Comparison of ENCODE assay signal across 9 mouse cellular contexts in the genomic region with DNA sequence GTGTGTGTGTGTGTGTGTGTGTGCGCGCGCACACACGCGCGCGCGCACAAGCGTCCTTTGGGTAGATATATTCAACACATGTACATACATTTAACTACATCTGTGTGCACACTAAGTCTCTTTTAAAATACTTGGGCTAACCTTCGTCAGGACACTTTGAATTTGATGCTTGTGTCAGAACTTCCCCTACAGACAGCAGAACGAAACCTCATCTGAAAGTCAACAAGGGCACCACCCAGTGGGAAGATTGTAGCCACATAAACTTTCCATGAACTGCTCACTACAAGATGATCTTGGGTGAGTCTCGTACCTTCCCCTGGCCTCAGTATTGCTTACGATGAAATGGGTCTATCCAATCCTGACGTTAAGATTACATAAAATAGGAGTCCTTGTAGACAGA. TPM values are rescaled to one million over a fixed set of nuclear protein-coding genes. Genes with fewer than 3 reads are reported as not detected.
A peak's percentile ranks its signal among the peaks of the same experiment; 100 is the strongest.
DNase-seq lines count a peak whose midpoint lies in the region; ATAC-seq and TF ChIP-seq lines count a peak whose summit lies in the region.
"Had no signal": no experiment of that assay in that cellular context is flagged by ENCODE, and none has a peak within 500 bp of the region (broad histone marks: within the 10 kb centered on the region; RNA-seq: fewer than 3 reads in every experiment).

No protein-coding gene starts in this region.

- H3K27ac ChIP-seq in kidney, adult 2 months (ENCODE audit: insufficient read depth, low read depth, low read length) = no peak overlapping the region
- no peak overlapping the region for H3K27ac ChIP-seq in neural tube, embryonic 13.5 days (replicated peaks)
- no peak overlapping the region for H3K27ac ChIP-seq in neural tube, embryonic 15.5 days (replicated peaks)
- H3K27ac ChIP-seq in heart, postnatal 0 days (ENCODE audit: low read depth) = no peak overlapping the region
- no peak overlapping the region for H3K27ac ChIP-seq in stomach, postnatal 0 days (replicated peaks)
- H3K27ac ChIP-seq: liver, embryonic 15.5 days had no signal

- no peak for DNase-seq in kidney, adult 2 months
- no peak for DNase-seq in kidney, adult 18-20 months
- no peak for DNase-seq in heart, postnatal 0 days (ENCODE audit: low spot score)
- DNase-seq in stomach, postnatal 0 days (ENCODE audit: low spot score) = no peak
- DNase-seq: kidney, adult 8-10 months had no signal

- no peaks in the 10 kb centered on the region for H3K9me3 ChIP-seq in neural tube, embryonic 13.5 days
- H3K9me3 ChIP-seq in neural tube, embryonic 15.5 days (replicated peaks) = no peaks in the 10 kb centered on the region
- no peaks in the 10 kb centered on the region for H3K9me3 ChIP-seq in heart, postnatal 0 days (replicated peaks; ENCODE audit: control insufficient read depth, low read length)
- H3K9me3 ChIP-seq in stomach, postnatal 0 days (ENCODE audit: control insufficient read depth, low read length) = no peaks in the 10 kb centered on the region
- H3K9me3 ChIP-seq: liver, embryonic 15.5 days had no signal

- H3K27me3 ChIP-seq in kidney, adult 2 months (replicated peaks; ENCODE audit: control insufficient read depth, insufficient read depth, low read length) = no peaks in the 10 kb centered on the region
- peaks cover 97% of the 10 kb centered on the region for H3K27me3 ChIP-seq in neural tube, embryonic 13.5 days
- peaks cover 72% of the 10 kb centered on the region for H3K27me3 ChIP-seq in neural tube, embryonic 15.5 days (replicated peaks)
- H3K27me3 ChIP-seq in heart, postnatal 0 days (ENCODE audit: control insufficient read depth, insufficient read depth, low read length) = no peaks in the 10 kb centered on the region
- H3K27me3 ChIP-seq in stomach, postnatal 0 days (ENCODE audit: control insufficient read depth, insufficient read depth, low read length) = peaks cover 5% of the 10 kb centered on the region; the same call in 1 of the 2 replicates

- WGBS in kidney, adult 2 months = 91% methylated on average over 14 of the region's 14 CpGs
- WGBS in neural tube, embryonic 13.5 days = 92% methylated on average over 14 of the region's 14 CpGs
- WGBS in neural tube, embryonic 15.5 days = 94% methylated on average over 14 of the region's 14 CpGs
- 90% methylated on average over 14 of the region's 14 CpGs for WGBS in heart, postnatal 0 days
- WGBS in stomach, postnatal 0 days = 88% methylated on average over 14 of the region's 14 CpGs

- H3K9ac ChIP-seq in neural tube, embryonic 13.5 days = no peak overlapping the region
- no peak overlapping the region for H3K9ac ChIP-seq in neural tube, embryonic 15.5 days (replicated peaks)
- H3K9ac ChIP-seq in heart, postnatal 0 days (replicated peaks; ENCODE audit: low read depth, low read length) = no peak overlapping the region
- H3K9ac ChIP-seq in stomach, postnatal 0 days (ENCODE audit: low read length) = no peak overlapping the region
- H3K9ac ChIP-seq: liver, embryonic 15.5 days had no signal

- no peak for TF ChIP-seq EP300 in heart, postnatal 0 days (IDR thresholded peaks at IDR 0.05; ENCODE audit: low read depth)
- TF ChIP-seq EP300 in stomach, postnatal 0 days (optimal IDR thresholded peaks at IDR 0.05) = no peak

- H3K4me1 ChIP-seq in kidney, adult 2 months (ENCODE audit: control insufficient read depth, insufficient read depth, low read length) = no peaks in the 10 kb centered on the region
- peaks cover 62% of the 10 kb centered on the region for H3K4me1 ChIP-seq in neural tube, embryonic 13.5 days (replicated peaks)
- peaks cover 46% of the 10 kb centered on the region for H3K4me1 ChIP-seq in neural tube, embryonic 15.5 days
- peaks cover 15% of the 10 kb centered on the region for H3K4me1 ChIP-seq in heart, postnatal 0 days (ENCODE audit: control insufficient read depth, insufficient read depth)
- peaks cover 5% of the 10 kb centered on the region for H3K4me1 ChIP-seq in stomach, postnatal 0 days (replicated peaks; ENCODE audit: control insufficient read depth, insufficient read depth)

- H3K4me2 ChIP-seq in neural tube, embryonic 13.5 days = peak overlapping the region; percentile 100
- H3K4me2 ChIP-seq in neural tube, embryonic 15.5 days = no peak overlapping the region
- peak overlapping the region; percentile 95 for H3K4me2 ChIP-seq in heart, postnatal 0 days (ENCODE audit: low read depth, low read length)
- peak overlapping the region; percentile 96; the same call in 1 of the 2 replicates for H3K4me2 ChIP-seq in stomach, postnatal 0 days (replicated peaks; ENCODE audit: low read depth)
- H3K4me2 ChIP-seq: liver, embryonic 15.5 days had no signal

- no peak for ATAC-seq in neural tube, embryonic 13.5 days (ENCODE audit: low read depth)
- no peak for ATAC-seq in neural tube, embryonic 15.5 days (ENCODE audit: low FRiP score)
- ATAC-seq in heart, postnatal 0 days (ENCODE audit: insufficient read depth, low read depth) = no peak
- ATAC-seq in stomach, postnatal 0 days (ENCODE audit: low FRiP score, low TSS enrichment) = no peak
- no peak for ATAC-seq in activated CD4-positive, CD25-positive, alpha-beta regulatory T cell, adult 4 months

- TF ChIP-seq CTCF in kidney, adult 2 months (conservative IDR thresholded peaks at IDR 0.05; ENCODE audit: insufficient read depth, insufficient read length, low read depth, low read length) = no peak
- TF ChIP-seq CTCF in heart, postnatal 0 days (IDR thresholded peaks at IDR 0.05; ENCODE audit: low read depth) = no peak; the same call in 1 of the 2 replicates
- TF ChIP-seq CTCF in stomach, postnatal 0 days (IDR thresholded peaks at IDR 0.05; ENCODE audit: low read depth) = peak; percentile 25; the same call in 1 of the 2 replicates

- TF ChIP-seq POLR2A in kidney, adult 2 months (IDR thresholded peaks at IDR 0.05; ENCODE audit: low read depth, low read length) = no peak

- H3K36me3 ChIP-seq in kidney, adult 2 months (ENCODE audit: control insufficient read depth, insufficient read depth, low read length) = no peaks in the 10 kb centered on the region
- no peaks in the 10 kb centered on the region for H3K36me3 ChIP-seq in neural tube, embryonic 13.5 days
- H3K36me3 ChIP-seq in neural tube, embryonic 15.5 days = no peaks in the 10 kb centered on the region
- no peaks in the 10 kb centered on the region; the same call in 1 of the 2 replicates for H3K36me3 ChIP-seq in heart, postnatal 0 days (replicated peaks; ENCODE audit: control insufficient read depth, insufficient read depth, low read length)
- H3K36me3 ChIP-seq in stomach, postnatal 0 days (ENCODE audit: control insufficient read depth, insufficient read depth, low read length) = no peaks in the 10 kb centered on the region
- H3K36me3 ChIP-seq: liver, embryonic 15.5 days had no signal

- peak overlapping the region; percentile 20; the same call in 1 of the 2 replicates for H3K4me3 ChIP-seq in kidney, adult 2 months (ENCODE audit: insufficient read depth, low read depth, low read length)
- H3K4me3 ChIP-seq in neural tube, embryonic 13.5 days = no peak overlapping the region; the same call in 1 of the 2 replicates
- H3K4me3 ChIP-seq in neural tube, embryonic 15.5 days (replicated peaks) = no peak overlapping the region
- peak overlapping the region; percentile 68 for H3K4me3 ChIP-seq in heart, postnatal 0 days (ENCODE audit: low read depth, low read length)
- H3K4me3 ChIP-seq in stomach, postnatal 0 days (ENCODE audit: low read depth, low read length) = no peak overlapping the region
- H3K4me3 ChIP-seq: liver, embryonic 15.5 days had no signal

RNA-seq across cellular contexts. Expression of a gene that starts 3.0 kb away (rescaled TPM):
- 7.7 and 10.1 TPM in 2 replicates for polyA plus RNA-seq in kidney, adult 2 months (2012; rRNA removed)
- polyA plus RNA-seq in neural tube, embryonic 13.5 days (2015; fragmentation: Nextera tagmentation; extraction: Ambion mirVana) = 3.9 and 4.7 TPM in 2 replicates
- polyA plus RNA-seq in neural tube, embryonic 15.5 days (2015; fragmentation: Nextera tagmentation; extraction: Ambion mirVana) = 3.1 and 5.1 TPM in 2 replicates
- total RNA-seq in heart, postnatal 0 days (2014; rRNA removed; ENCODE audit: low replicate concordance) = 4.5 and 14.7 TPM in 2 replicates
- polyA plus RNA-seq in heart, postnatal 0 days (2015; fragmentation: Nextera tagmentation; extraction: Ambion mirVana) = 7.1 and 8.6 TPM in 2 replicates
- polyA plus RNA-seq in stomach, postnatal 0 days (2015; fragmentation: Nextera tagmentation; extraction: Ambion mirVana) = 5.5 and 6.0 TPM in 2 replicates
- polyA plus RNA-seq in activated CD4-positive, CD25-positive, alpha-beta regulatory T cell, adult 4 months (2017; shearing (Covaris generic)) = not detected

Comparison
In these comparisons a context has a peak if more than half of its experiments do, and no peak if none do; other contexts are left out.
1. H3K4me3 ChIP-seq: peak in kidney, adult 2 months (single experiment) and heart, postnatal 0 days (single experiment); none in neural tube, embryonic 13.5 days (single experiment), neural tube, embryonic 15.5 days (single experiment) and stomach, postnatal 0 days (single experiment).